Mouse (Mus musculus) E14TG2a.4 (cell line): ENCODE data around the gene Cdk15.

ENCODE experiments used
- CTCF ChIP-seq: conservative IDR thresholded peaks from 2 replicates; pipeline ENCODE4 v1.5.1; 2014; ENCODE audit warnings: low read length
- POU5F1 ChIP-seq: IDR thresholded peaks from 2 replicates; pipeline ENCODE4 v1.6.1; 2014; ENCODE audit warnings: low read length, borderline replicate concordance

DNA sequence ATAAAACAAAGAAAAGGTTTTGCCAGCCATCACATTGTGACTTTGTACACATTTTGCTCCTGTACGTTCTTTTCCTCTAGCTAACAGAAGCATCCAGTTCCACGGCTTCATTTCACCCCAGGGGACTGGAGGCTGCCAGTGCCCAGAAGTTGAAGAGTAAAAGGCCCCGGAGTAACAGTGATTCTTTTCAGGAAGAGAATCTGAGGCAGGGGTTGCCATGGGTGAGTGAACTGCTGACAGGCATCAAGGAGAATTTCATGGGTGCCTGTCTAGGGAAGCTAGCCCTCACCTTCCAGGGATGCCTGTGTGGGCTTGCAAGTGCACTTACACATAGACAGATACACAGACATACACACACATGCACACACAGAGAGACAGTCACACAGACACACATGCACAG is 1.0 kb downstream of the Cdk15 start:
- no peak for TF ChIP-seq CTCF
- TF ChIP-seq POU5F1, result no peak
